Mouse (Mus musculus) liver, postnatal 0 days (tissue): ENCODE data around the gene Satb1. TPM values are rescaled to one million over a fixed set of nuclear protein-coding genes. Genes with fewer than 3 reads are reported as not detected.

Experiments used
- ATAC-seq: fragments of 200-750 bp; cut with Nextera tagmentation; 2 replicates; pipeline ENCODE4 v1.8.0; 2017; ENCODE audit warnings: mild to moderate bottlenecking, moderate library complexity
- DNase-seq: peaks from one replicate; pipeline ENCODE4 v3.0.0-alpha.2; 2016
- H3K27ac ChIP-seq: fragments of 300-500 bp; sonication (generic); 2 replicates; pipeline ENCODE4 v1.5.1; 2014; ENCODE audit warnings: antibody characterized with exemption, moderate library complexity, mild to moderate bottlenecking, low read depth
- H3K27me3 ChIP-seq: fragments of 300-500 bp; sonication (generic); 2 replicates; pipeline ENCODE4 v1.6.1; 2014; ENCODE audit warnings: low read length, control low read depth, mixed read lengths; ENCODE audit not compliant: insufficient read depth
- H3K36me3 ChIP-seq: fragments of 300-500 bp; sonication (generic); replicated peaks from 2 replicates; pipeline ENCODE4 v1.6.1; 2014; ENCODE audit warnings: mild to moderate bottlenecking, control low read depth, low read length, moderate library complexity, mixed read lengths; ENCODE audit not compliant: insufficient read depth
- H3K4me1 ChIP-seq: fragments of 300-500 bp; sonication (generic); 2 replicates; pipeline ENCODE4 v1.6.1; 2014; ENCODE audit warnings: antibody characterized with exemption, mild to moderate bottlenecking, control low read depth; ENCODE audit not compliant: insufficient read depth
- H3K4me2 ChIP-seq: fragments of 300-500 bp; sonication (generic); 2 replicates; pipeline ENCODE4 v1.6.1; 2014; ENCODE audit warnings: low read depth, mild to moderate bottlenecking, low read length, moderate library complexity, mixed read lengths
- H3K4me3 ChIP-seq: fragments of 300-500 bp; sonication (generic); 2 replicates; pipeline ENCODE4 v1.5.1; 2014; ENCODE audit warnings: low read depth, low read length
- H3K9ac ChIP-seq: fragments of 300-500 bp; sonication (generic); replicated peaks from 2 replicates; pipeline ENCODE4 v1.6.1; 2014; ENCODE audit warnings: mild to moderate bottlenecking, moderate library complexity
- H3K9me3 ChIP-seq: fragments of 300-500 bp; sonication (generic); 2 replicates; pipeline ENCODE4 v1.6.1; 2016; ENCODE audit warnings: mild to moderate bottlenecking, control low read depth, low read length, mixed read lengths
- CTCF ChIP-seq: sonication (generic); IDR thresholded peaks from 2 replicates; pipeline ENCODE4 v1.5.1; 2016; ENCODE audit warnings: antibody characterized with exemption, low read depth
- EP300 ChIP-seq: IDR thresholded peaks from 2 replicates; pipeline ENCODE4 v1.6.1; 2016; ENCODE audit warnings: antibody characterized with exemption, low read depth, mild to moderate bottlenecking
- WGBS: fragments of 180-500 bp; shearing (Covaris S2); extraction: QIAGEN DNeasy Blood & Tissue Kit; methylation state at CpG from one replicate; pipeline ENCODE4 v1.1.7; 2014; ENCODE audit not compliant: insufficient replicate concordance; 5-methylcytosine and 5-hydroxymethylcytosine counted together
- polyA plus RNA-seq: library from polyadenylated mRNA; unstranded; fragments of >200 nt; fragmentation: Nextera tagmentation; extraction: Ambion mirVana; gene quantifications from 2 replicates; pipeline ENCODE4 v1.2.1, GENCODE M21; 2015

Gene Satb1
- 1.1 and 1.5 TPM in 2 replicates for polyA plus RNA-seq

GRCm38 (mm10) chr17:51832900-51833577, at the start of gene Satb1:
Gene Satb1 (minus strand): TSS chr17:51833290.
- peak; percentile 70 for DNase-seq
- Histone ChIP-seq H3K27me3 (peaks cover 49% of the 10 kb centered on the region), H3K36me3 (no peaks in the 10 kb centered on the region), H3K27ac (0 out of 2 replicates have a peak within 1 kb of the TSS, but pooled peaks have one; percentile 11), H3K4me3 (peak within 1 kb of the TSS; percentile 65), H3K9me3 (no peaks in the 10 kb centered on the region), H3K4me1 (peaks cover 5% of the 10 kb centered on the region), H3K4me2 (peak within 1 kb of the TSS; percentile 92), H3K9ac (peak within 1 kb of the TSS; percentile 63)
- peak; percentile 81 for ATAC-seq
- TF ChIP-seq EP300 (no peak), CTCF (peak; percentile 44)
- WGBS = 1% methylated on average over 36 of the region's 52 CpGs

GRCm38 (mm10) chr17:51882566-51882965, 49.5 kb upstream of the Satb1 start:
- no peaks in the 10 kb centered on the region for H3K4me1 ChIP-seq
- TF ChIP-seq EP300 (no peak), CTCF (no peak)
- ATAC-seq (no peak), DNase-seq (no peak)
- H3K27me3 ChIP-seq = no peaks in the 10 kb centered on the region
- H3K36me3 ChIP-seq = no peaks in the 10 kb centered on the region
- no peak overlapping the region for H3K4me2 ChIP-seq
- WGBS = 80% methylated on average over 11 of the region's 12 CpGs
- no peaks in the 10 kb centered on the region for H3K9me3 ChIP-seq
- no peak overlapping the region for H3K9ac ChIP-seq
- no peak overlapping the region for H3K27ac ChIP-seq
- H3K4me3 ChIP-seq = no peak overlapping the region

GRCm38 (mm10) chr17:51880895-51881622, 48.0 kb upstream of the Satb1 start:
- DNase-seq = no peak
- Histone ChIP-seq H3K27ac (no peak overlapping the region), H3K36me3 (no peaks in the 10 kb centered on the region), H3K27me3 (no peaks in the 10 kb centered on the region), H3K4me2 (no peak overlapping the region), H3K9ac (no peak overlapping the region), H3K4me3 (no peak overlapping the region), H3K9me3 (no peaks in the 10 kb centered on the region), H3K4me1 (no peaks in the 10 kb centered on the region)
- 61% methylated on average over 8 of the region's 8 CpGs for WGBS
- ATAC-seq = no peak
- TF ChIP-seq EP300 (no peak), CTCF (no peak)

GRCm38 (mm10) chr17:51880221-51880620, 47.1 kb upstream of the Satb1 start:
- H3K4me1 ChIP-seq = no peaks in the 10 kb centered on the region
- DNase-seq (no peak), ATAC-seq (no peak)
- 55% methylated on average over 9 of the region's 9 CpGs for WGBS
- no peaks in the 10 kb centered on the region for H3K27me3 ChIP-seq
- H3K9me3 ChIP-seq = no peaks in the 10 kb centered on the region
- no peak overlapping the region for H3K4me2 ChIP-seq
- H3K27ac ChIP-seq = no peak overlapping the region
- H3K4me3 ChIP-seq = no peak overlapping the region
- no peak overlapping the region for H3K9ac ChIP-seq
- no peak for TF ChIP-seq CTCF
- no peaks in the 10 kb centered on the region for H3K36me3 ChIP-seq

- Histone ChIP-seq H3K4me3 (no peak overlapping the region), H3K36me3 (no peaks in the 10 kb centered on the region), H3K4me2 (no peak overlapping the region), H3K9me3 (no peaks in the 10 kb centered on the region), H3K4me1 (no peaks in the 10 kb centered on the region), H3K9ac (no peak overlapping the region), H3K27ac (no peak overlapping the region), H3K27me3 (no peaks in the 10 kb centered on the region)
- TF ChIP-seq EP300 = no peak
- TF ChIP-seq CTCF = no peak
- 68% methylated on average over 5 of the region's 5 CpGs for WGBS
- ATAC-seq (no peak), DNase-seq (no peak)
Observed at GRCm38 (mm10) chr17:51879736-51880135, 46.6 kb upstream of the Satb1 start.

GRCm38 (mm10) chr17:51879171-51879570, 46.1 kb upstream of the Satb1 start:
- WGBS = 84% methylated on average over 2 of the region's 2 CpGs
- DNase-seq = no peak

More at GRCm38 (mm10) chr17:51879171-51879570, 46.1 kb upstream of the Satb1 start:
- Histone ChIP-seq H3K9me3 (no peaks in the 10 kb centered on the region), H3K36me3 (no peaks in the 10 kb centered on the region), H3K4me2 (no peak overlapping the region), H3K9ac (no peak overlapping the region), H3K27me3 (no peaks in the 10 kb centered on the region), H3K4me1 (no peaks in the 10 kb centered on the region), H3K27ac (no peak overlapping the region), H3K4me3 (no peak overlapping the region)
- no peak for ATAC-seq
- TF ChIP-seq EP300 (no peak), CTCF (no peak)
